Mouse (Mus musculus) stomach, embryonic 16.5 days (tissue): Measurements from ENCODE around the gene Pdha1. TPM values are rescaled to one million over a fixed set of nuclear protein-coding genes. Genes with fewer than 3 reads are reported as not detected.

ENCODE experiments used
- ATAC-seq: fragments of 200-750 bp; cut with Nextera tagmentation; 2 replicates; pipeline ENCODE4 v1.8.0; 2017; ENCODE audit warnings: moderate number of reproducible peaks, moderate TSS enrichment; ENCODE audit not compliant: insufficient read depth, low FRiP score
- H3K27ac ChIP-seq: fragments of 300-500 bp; sonication (generic); 2 replicates; pipeline ENCODE4 v1.5.1; 2014; ENCODE audit warnings: low read length
- H3K27me3 ChIP-seq: fragments of 300-500 bp; sonication (generic); 2 replicates; pipeline ENCODE4 v1.6.1; 2014; ENCODE audit warnings: low read length, control low read depth, mixed read lengths; ENCODE audit not compliant: control insufficient read depth, insufficient read depth
- H3K36me3 ChIP-seq: fragments of 300-500 bp; sonication (generic); 2 replicates; pipeline ENCODE4 v1.6.1; 2014; ENCODE audit warnings: low read length; ENCODE audit not compliant: control insufficient read depth, insufficient read depth
- H3K4me1 ChIP-seq: fragments of 300-500 bp; sonication (generic); 2 replicates; pipeline ENCODE4 v1.6.1; 2014; ENCODE audit warnings: low read length, control low read depth, mixed read lengths; ENCODE audit not compliant: control insufficient read depth, insufficient read depth
- H3K4me2 ChIP-seq: fragments of 300-500 bp; sonication (generic); 2 replicates; pipeline ENCODE4 v1.6.1; 2014; ENCODE audit warnings: low read depth, low read length, mixed read lengths
- H3K4me3 ChIP-seq: fragments of 300-500 bp; sonication (generic); replicated peaks from 2 replicates; pipeline ENCODE4 v1.5.1; 2014; ENCODE audit warnings: mild to moderate bottlenecking, low read length
- H3K9ac ChIP-seq: fragments of 300-500 bp; sonication (generic); 2 replicates; pipeline ENCODE4 v1.6.1; 2014; ENCODE audit warnings: low read length
- H3K9me3 ChIP-seq: fragments of 300-500 bp; sonication (generic); replicated peaks from 2 replicates; pipeline ENCODE4 v1.6.1; 2016; ENCODE audit warnings: low read length, control low read depth; ENCODE audit not compliant: control insufficient read depth
- WGBS: fragments of 180-500 bp; shearing (Covaris S2); extraction: QIAGEN DNeasy Blood & Tissue Kit; methylation state at CpG from one replicate; pipeline ENCODE4 v1.1.7; 2014; 5-methylcytosine and 5-hydroxymethylcytosine counted together
- polyA plus RNA-seq: library from polyadenylated mRNA; unstranded; fragments of >200 nt; fragmentation: Nextera tagmentation; extraction: Ambion mirVana; gene quantifications from 2 replicates; pipeline ENCODE4 v1.2.1, GENCODE M21; 2015

The Pdha1 gene
- polyA plus RNA-seq, 1 experiment from 2014 or later: 148 TPM

DNA sequence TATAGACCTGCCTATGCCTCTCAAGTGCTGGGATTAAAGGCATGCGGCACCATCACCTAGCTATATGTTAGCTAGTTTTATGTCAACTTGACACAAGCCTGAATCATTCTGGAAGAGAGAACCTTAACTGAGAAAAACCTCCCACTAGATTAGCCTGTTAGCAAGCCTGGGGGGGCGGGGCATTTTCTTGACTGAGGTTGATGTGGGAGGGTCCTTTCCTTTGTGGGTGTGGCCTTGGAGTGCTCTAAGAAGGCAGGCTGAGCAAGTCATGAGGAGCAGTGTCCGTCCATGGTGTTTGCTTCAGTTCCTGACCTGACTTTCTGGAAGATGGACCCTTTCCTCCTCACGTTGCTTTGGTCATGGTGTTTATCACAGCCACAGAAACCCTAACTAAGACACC lies 8.6 kb upstream of the Pdha1 start:
- ATAC-seq: no peak
- H3K4me3 ChIP-seq: no peak overlapping the region
- no peaks in the 10 kb centered on the region for H3K27me3 ChIP-seq
- H3K4me2 ChIP-seq: no peak overlapping the region
- no peaks in the 10 kb centered on the region for H3K36me3 ChIP-seq
- WGBS: 73% methylated on average over 4 of the region's 4 CpGs
- H3K9me3 ChIP-seq: no peaks in the 10 kb centered on the region
- no peaks in the 10 kb centered on the region for H3K4me1 ChIP-seq
- H3K9ac ChIP-seq: no peak overlapping the region
- H3K27ac ChIP-seq: no peak overlapping the region

DNA sequence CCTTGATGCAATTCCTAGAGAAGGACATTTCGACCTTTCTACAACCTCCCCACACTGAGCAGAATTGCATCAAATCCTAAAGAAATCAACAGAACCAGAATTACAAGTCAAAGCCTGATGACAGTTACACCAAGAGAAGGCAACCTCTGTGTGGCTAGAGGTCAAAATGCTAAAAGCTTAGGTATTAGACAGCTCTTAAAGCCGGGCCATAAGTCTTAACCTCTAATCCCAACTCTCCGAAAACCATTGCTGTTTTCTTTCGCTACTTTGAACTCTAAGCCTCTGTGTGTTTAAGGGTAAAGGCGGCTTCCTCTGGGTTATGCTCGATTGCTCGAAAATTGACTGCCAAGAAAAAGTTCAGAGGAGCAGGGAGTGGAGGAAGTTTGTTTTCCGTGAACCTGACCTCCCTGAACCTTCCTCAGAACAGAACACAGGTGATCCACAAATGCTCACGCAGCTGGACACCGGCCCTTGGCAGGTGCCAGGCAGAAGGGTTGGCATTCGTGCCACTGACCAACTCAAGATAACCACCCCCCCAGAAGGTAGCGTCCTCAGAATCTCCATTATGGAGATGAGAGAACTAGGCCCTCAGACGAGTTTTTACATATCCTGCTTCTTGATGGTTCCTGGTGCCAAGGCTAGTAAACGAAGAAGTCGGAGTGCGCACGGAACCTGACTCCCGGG lies 894 bp downstream of the Pdha1 start:
- Histone ChIP-seq H3K4me2 (peak overlapping the region; percentile 56), H3K27me3 (no peaks in the 10 kb centered on the region; the same call in 1 of the 2 replicates), H3K4me3 (peak overlapping the region; percentile 62), H3K9me3 (no peaks in the 10 kb centered on the region), H3K36me3 (no peaks in the 10 kb centered on the region), H3K27ac (peak overlapping the region; percentile 96), H3K9ac (peak overlapping the region; percentile 76), H3K4me1 (peaks cover 3% of the 10 kb centered on the region; the same call in 1 of the 2 replicates)
- WGBS: 17% methylated on average over 18 of the region's 18 CpGs
- ATAC-seq: no peak

- H3K4me3 ChIP-seq: peak overlapping the region; percentile 62
- peak overlapping the region; percentile 56 for H3K4me2 ChIP-seq
- H3K9ac ChIP-seq: peak overlapping the region; percentile 48; the same call in 1 of the 2 replicates
- peaks cover 3% of the 10 kb centered on the region; the same call in 1 of the 2 replicates for H3K4me1 ChIP-seq
- WGBS: 41% methylated on average over 5 of the region's 5 CpGs
- no peak overlapping the region for H3K27ac ChIP-seq
- no peaks in the 10 kb centered on the region; the same call in 1 of the 2 replicates for H3K27me3 ChIP-seq
- ATAC-seq: no peak
- no peaks in the 10 kb centered on the region for H3K9me3 ChIP-seq
- no peaks in the 10 kb centered on the region for H3K36me3 ChIP-seq
Observed at GRCm38 (mm10) chrX:160136153-160136552, 2.1 kb downstream of the Pdha1 start.

DNA sequence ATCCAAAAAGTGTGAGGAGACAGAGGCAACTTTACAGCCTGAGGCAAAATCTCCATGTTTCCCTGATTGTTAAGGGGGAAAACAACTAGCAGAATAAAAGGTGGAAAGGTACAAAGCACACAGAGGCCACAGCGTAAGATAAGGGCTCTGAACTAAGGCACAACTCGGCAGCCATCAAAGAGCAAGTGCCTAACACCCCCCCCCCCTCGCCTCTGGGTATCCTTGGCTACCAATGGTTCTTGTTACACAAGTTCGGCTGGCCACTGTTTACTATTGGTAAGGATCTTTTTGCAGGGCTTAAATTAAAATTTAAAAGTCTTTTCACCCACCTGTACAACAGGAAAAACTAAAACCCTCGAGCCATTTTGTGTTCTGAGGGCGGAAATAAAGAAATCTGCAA lies 2.5 kb downstream of the Pdha1 start:
- no peak for ATAC-seq
- 47% methylated on average over 6 of the region's 6 CpGs for WGBS
- Histone ChIP-seq H3K27me3 (no peaks in the 10 kb centered on the region; the same call in 1 of the 2 replicates), H3K9ac (no peak overlapping the region), H3K4me2 (peak overlapping the region; percentile 56), H3K9me3 (no peaks in the 10 kb centered on the region), H3K4me3 (peak overlapping the region; percentile 62), H3K27ac (no peak overlapping the region), H3K36me3 (no peaks in the 10 kb centered on the region), H3K4me1 (peaks cover 3% of the 10 kb centered on the region; the same call in 1 of the 2 replicates)

DNA sequence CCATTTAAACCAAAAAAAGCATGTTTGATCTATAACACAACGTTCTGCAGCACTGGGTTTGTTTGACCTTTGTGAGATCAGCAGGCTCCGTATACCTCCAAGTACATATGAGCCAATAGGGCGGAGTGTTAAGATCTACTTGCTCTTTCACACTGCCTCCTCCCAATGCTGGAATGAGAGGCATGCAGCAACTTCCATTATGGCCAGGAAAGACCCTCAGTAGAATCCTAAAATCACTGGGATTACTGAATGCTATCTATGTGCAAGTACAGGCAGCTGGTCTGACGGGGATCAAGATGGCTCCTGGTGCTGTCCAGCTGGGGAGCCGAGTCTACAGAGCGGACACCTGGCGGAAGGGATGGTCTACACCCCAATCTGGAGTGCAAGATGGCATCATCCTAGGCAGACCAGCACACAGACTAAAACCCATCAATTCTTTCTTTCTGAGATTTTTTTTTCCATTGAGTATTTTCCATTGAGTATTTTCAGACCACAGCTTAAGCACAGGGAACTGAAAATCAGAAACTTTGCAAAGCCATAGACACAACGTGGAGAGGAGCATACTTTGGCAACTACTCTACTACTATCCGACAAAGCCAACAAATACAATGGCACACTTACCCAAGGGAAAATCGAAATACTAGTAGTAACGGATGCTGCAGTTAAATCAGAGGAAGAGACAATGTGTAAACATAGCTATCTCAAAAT lies 3.9 kb downstream of the Pdha1 start:
- Histone ChIP-seq H3K9me3 (no peaks in the 10 kb centered on the region), H3K4me1 (peaks cover 3% of the 10 kb centered on the region; the same call in 1 of the 2 replicates), H3K27me3 (no peaks in the 10 kb centered on the region; the same call in 1 of the 2 replicates), H3K27ac (no peak overlapping the region), H3K9ac (no peak overlapping the region), H3K4me2 (no peak overlapping the region), H3K36me3 (no peaks in the 10 kb centered on the region), H3K4me3 (no peak overlapping the region)
- ATAC-seq: no peak
- 69% methylated on average over 11 of the region's 11 CpGs for WGBS

DNA sequence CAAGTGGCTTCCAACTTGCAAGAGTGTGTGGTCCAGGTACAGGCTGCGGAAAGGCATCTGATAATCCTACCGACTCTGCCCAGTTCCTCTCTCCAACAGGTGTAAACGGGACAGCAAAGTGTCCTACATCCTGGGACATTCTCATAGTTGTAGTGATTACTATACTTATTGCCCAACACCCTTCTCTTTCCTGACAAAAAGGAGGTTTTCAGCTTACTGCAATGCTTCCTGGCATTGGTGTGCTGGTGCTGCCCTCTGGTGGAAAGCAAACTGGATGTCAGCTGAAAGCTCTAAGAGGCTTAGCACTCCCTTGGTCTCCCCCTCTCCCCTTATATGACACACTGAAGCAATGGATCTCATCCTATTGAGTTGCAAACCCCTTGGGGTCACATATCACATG lies 21.6 kb downstream of the Pdha1 start:
- no peak overlapping the region for H3K9ac ChIP-seq
- ATAC-seq: no peak
- H3K27me3 ChIP-seq: no peaks in the 10 kb centered on the region; the same call in 1 of the 2 replicates
- H3K9me3 ChIP-seq: no peaks in the 10 kb centered on the region
- H3K27ac ChIP-seq: no peak overlapping the region
- whole genome bisulfite sequencing: 76% methylated on average over 3 of the region's 3 CpGs
- no peaks in the 10 kb centered on the region for H3K36me3 ChIP-seq
- H3K4me1 ChIP-seq: no peaks in the 10 kb centered on the region
- no peak overlapping the region for H3K4me3 ChIP-seq
- H3K4me2 ChIP-seq: no peak overlapping the region

GRCm38 (mm10) chrX:160116074-160116473 lies 22.1 kb downstream of the Pdha1 start:
- no peak overlapping the region for H3K4me2 ChIP-seq
- no peaks in the 10 kb centered on the region; the same call in 1 of the 2 replicates for H3K27me3 ChIP-seq
- H3K36me3 ChIP-seq: no peaks in the 10 kb centered on the region
- H3K27ac ChIP-seq: no peak overlapping the region
- H3K4me3 ChIP-seq: no peak overlapping the region
- H3K9ac ChIP-seq: no peak overlapping the region
- no peak for ATAC-seq
- no peaks in the 10 kb centered on the region for H3K9me3 ChIP-seq
- H3K4me1 ChIP-seq: no peaks in the 10 kb centered on the region

DNA sequence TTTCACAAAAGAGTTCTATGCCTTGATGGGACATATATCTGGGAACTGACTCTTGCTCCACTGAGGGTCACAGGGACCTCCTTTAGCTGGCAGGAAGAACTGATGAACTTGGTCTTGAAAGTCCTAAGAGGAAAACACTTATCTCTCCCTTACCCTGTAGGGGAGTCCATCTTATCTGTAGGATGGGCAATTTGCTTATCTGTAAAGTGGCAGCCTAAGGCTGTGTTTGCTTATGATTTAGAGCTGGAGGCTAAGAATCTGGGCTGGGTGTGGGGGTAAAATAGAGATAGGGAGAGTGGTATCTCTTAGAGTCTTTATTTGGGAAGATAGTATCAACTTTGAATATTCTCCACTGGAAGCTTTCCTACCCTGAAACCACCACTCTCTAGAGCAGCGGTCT lies 24.4 kb downstream of the Pdha1 start:
- H3K9me3 ChIP-seq: no peaks in the 10 kb centered on the region
- H3K9ac ChIP-seq: no peak overlapping the region
- WGBS: 88% methylated on average over 1 of the region's 1 CpGs
- H3K4me2 ChIP-seq: no peak overlapping the region
- no peak for ATAC-seq
- no peaks in the 10 kb centered on the region for H3K36me3 ChIP-seq
- no peaks in the 10 kb centered on the region for H3K4me1 ChIP-seq
- no peak overlapping the region for H3K4me3 ChIP-seq
- no peaks in the 10 kb centered on the region; the same call in 1 of the 2 replicates for H3K27me3 ChIP-seq
- H3K27ac ChIP-seq: no peak overlapping the region

GRCm38 (mm10) chrX:160107817-160108216 lies 30.4 kb downstream of the Pdha1 start:
- Histone ChIP-seq H3K27ac (no peak overlapping the region), H3K4me1 (no peaks in the 10 kb centered on the region), H3K9me3 (no peaks in the 10 kb centered on the region), H3K9ac (no peak overlapping the region), H3K27me3 (no peaks in the 10 kb centered on the region; the same call in 1 of the 2 replicates), H3K4me2 (no peak overlapping the region), H3K4me3 (no peak overlapping the region), H3K36me3 (no peaks in the 10 kb centered on the region)
- 62% methylated on average over 4 of the region's 4 CpGs for WGBS
- ATAC-seq: no peak
